Mouse (Mus musculus): ENCODE measurements around the gene Kctd6. TPM values are rescaled to one million over a fixed set of nuclear protein-coding genes. Genes with fewer than 3 reads are reported as not detected.
"Not testable (repeated sequence)": the region's sequence is repeated elsewhere in the genome, so short reads cannot be mapped to it uniquely, and the experiment has no call there.

Kctd6 gene
- total RNA-seq (2015), result 6.2 and 7.3 TPM in 2 replicates
- 6.6 and 9.0 TPM in 2 replicates for total RNA-seq (2017)

GRCm38 (mm10) chr14:8213803-8214224 is at the start of gene Kctd6:
TSS of gene Kctd6 (plus strand) at chr14:8214140.
- ATAC-seq (ENCODE audit: poor library complexity, severe bottlenecking), result peak; percentile 97

- no peak for ATAC-seq (ENCODE audit: poor library complexity, severe bottlenecking)
These were observed 49.5 kb upstream of the Kctd6 start for GRCm38 (mm10) chr14:8164463-8164862.

GRCm38 (mm10) chr14:8172507-8173410 is 41.2 kb upstream of the Kctd6 start, which contains the start of gene Pdhb:
TSS of gene Pdhb (minus strand) at chr14:8173025.
- peak; percentile 91 for ATAC-seq (ENCODE audit: poor library complexity, severe bottlenecking)

GRCm38 (mm10) chr14:8173542-8174250 is 40.2 kb upstream of the Kctd6 start:
- ATAC-seq (ENCODE audit: poor library complexity, severe bottlenecking), result not testable (repeated sequence)

GRCm38 (mm10) chr14:8174634-8175033 is 39.3 kb upstream of the Kctd6 start:
- no peak for ATAC-seq (ENCODE audit: poor library complexity, severe bottlenecking)

GRCm38 (mm10) chr14:8176251-8176650 is 37.7 kb upstream of the Kctd6 start:
- no peak for ATAC-seq (ENCODE audit: poor library complexity, severe bottlenecking)

GRCm38 (mm10) chr14:8180371-8181035 is 33.4 kb upstream of the Kctd6 start:
- no peak for ATAC-seq (ENCODE audit: poor library complexity, severe bottlenecking)

- ATAC-seq (ENCODE audit: poor library complexity, severe bottlenecking), result 0 out of 2 replicates have a peak, but pooled peaks have one; percentile 33
These were observed 30.6 kb upstream of the Kctd6 start for GRCm38 (mm10) chr14:8183330-8183729.

- no peak for ATAC-seq (ENCODE audit: poor library complexity, severe bottlenecking)
These were observed 27.5 kb upstream of the Kctd6 start for GRCm38 (mm10) chr14:8186278-8187045.

- ATAC-seq (ENCODE audit: poor library complexity, severe bottlenecking), result no peak
These were observed 23.4 kb upstream of the Kctd6 start for GRCm38 (mm10) chr14:8190556-8190955.

- no peak for ATAC-seq (ENCODE audit: poor library complexity, severe bottlenecking)
These were observed 22.5 kb upstream of the Kctd6 start for GRCm38 (mm10) chr14:8191331-8191965.

GRCm38 (mm10) chr14:8192727-8193126 is 21.2 kb upstream of the Kctd6 start:
- ATAC-seq (ENCODE audit: poor library complexity, severe bottlenecking), result no peak

- ATAC-seq (ENCODE audit: poor library complexity, severe bottlenecking), result no peak
These were observed 13.2 kb upstream of the Kctd6 start for GRCm38 (mm10) chr14:8200769-8201168.

GRCm38 (mm10) chr14:8201715-8202114 is 12.2 kb upstream of the Kctd6 start:
- ATAC-seq (ENCODE audit: poor library complexity, severe bottlenecking), result no peak

GRCm38 (mm10) chr14:8206179-8206910 is 7.6 kb upstream of the Kctd6 start:
- ATAC-seq (ENCODE audit: poor library complexity, severe bottlenecking), result no peak

GRCm38 (mm10) chr14:8207105-8207504 is 6.8 kb upstream of the Kctd6 start:
- ATAC-seq (ENCODE audit: poor library complexity, severe bottlenecking), result no peak

GRCm38 (mm10) chr14:8207543-8207942 is 6.4 kb upstream of the Kctd6 start:
- no peak for ATAC-seq (ENCODE audit: poor library complexity, severe bottlenecking)

GRCm38 (mm10) chr14:8208876-8209275 is 5.1 kb upstream of the Kctd6 start:
- no peak for ATAC-seq (ENCODE audit: poor library complexity, severe bottlenecking)

GRCm38 (mm10) chr14:8209896-8210295 is 4.0 kb upstream of the Kctd6 start:
- no peak for ATAC-seq (ENCODE audit: poor library complexity, severe bottlenecking)
